Mouse (Mus musculus) thymus, adult 2 months (tissue): ENCODE data around the gene Arhgdia.

Source experiments
- CTCF ChIP-seq: fragments of 200-500 bp; IDR thresholded peaks from 2 replicates; pipeline ENCODE4 v1.5.1; 2012; ENCODE audit warnings: mild to moderate bottlenecking, control low read depth, low read length, moderate library complexity, borderline replicate concordance; ENCODE audit not compliant: control insufficient read depth, poor library complexity, insufficient read depth; ENCODE audit errors: extremely low read depth
- POLR2A ChIP-seq: fragments of 200-500 bp; IDR thresholded peaks from 2 replicates; pipeline ENCODE4 v1.6.1; 2012; ENCODE audit warnings: mild to moderate bottlenecking, low read length, control low read depth, moderate library complexity; ENCODE audit not compliant: control insufficient read depth, poor library complexity, insufficient read depth; ENCODE audit errors: extremely low read depth

DNA sequence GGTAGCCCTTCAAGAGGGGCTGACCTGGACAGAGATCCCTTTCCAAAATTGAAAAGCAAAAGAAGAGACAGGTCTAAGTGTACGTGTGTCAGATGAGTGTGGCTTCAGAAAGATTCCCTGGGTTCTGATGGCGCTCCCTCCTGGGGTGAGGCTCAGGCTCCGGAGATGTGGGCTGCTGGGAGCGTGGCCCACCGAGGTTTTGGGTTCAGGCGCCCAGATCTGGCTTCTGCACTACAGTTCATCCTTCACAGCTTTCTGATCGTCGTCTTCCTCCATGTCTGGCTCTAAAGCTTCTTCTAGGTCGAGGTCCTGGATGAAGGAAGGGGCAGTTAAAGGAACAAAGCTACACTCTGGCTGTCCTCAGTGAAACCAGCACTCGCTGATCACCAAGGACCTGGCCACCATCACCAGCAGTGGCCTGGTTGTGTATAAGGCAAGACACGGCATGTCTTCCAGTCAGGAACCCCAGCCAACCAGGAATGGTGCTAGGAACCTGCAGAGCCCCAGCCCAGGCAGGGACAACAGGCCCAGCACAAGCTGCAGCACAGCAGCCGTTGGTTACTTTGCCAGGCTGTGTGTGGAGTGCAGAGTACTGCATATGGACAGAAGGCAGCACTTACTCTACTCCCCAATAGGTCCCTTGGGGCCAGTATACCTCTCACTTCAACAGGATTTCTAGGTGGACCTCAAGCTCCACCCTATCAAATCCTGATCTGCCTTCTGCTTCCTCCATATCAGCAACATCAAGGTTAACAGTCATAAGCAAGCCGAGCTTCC lies 20.3 kb downstream of the Arhgdia start:
- TF ChIP-seq CTCF (no peak), POLR2A (no peak)
